Mouse (Mus musculus) lung, embryonic 16.5 days (tissue): ENCODE results near the gene Anapc7. TPM values are rescaled to one million over a fixed set of nuclear protein-coding genes. Genes with fewer than 3 reads are reported as not detected.
A peak's percentile ranks its signal among the peaks of the same experiment; 100 is the strongest.

Experiments used
- ATAC-seq: fragments of 200-750 bp; cut with Nextera tagmentation; 2 replicates; pipeline ENCODE4 v1.8.0; 2017; ENCODE audit warnings: low read depth, mild to moderate bottlenecking, moderate library complexity
- H3K27ac ChIP-seq: fragments of 300-500 bp; sonication (generic); 2 replicates; pipeline ENCODE4 v1.5.1; 2014; ENCODE audit warnings: mild to moderate bottlenecking, control low read depth, low read length
- H3K27me3 ChIP-seq: fragments of 300-500 bp; sonication (generic); 2 replicates; pipeline ENCODE4 v1.6.1; 2014; ENCODE audit warnings: low read depth, low read length, mixed read lengths; ENCODE audit not compliant: control insufficient read depth, insufficient read depth
- H3K36me3 ChIP-seq: fragments of 300-500 bp; sonication (generic); 2 replicates; pipeline ENCODE4 v1.6.1; 2014; ENCODE audit warnings: low read length; ENCODE audit not compliant: control insufficient read depth, insufficient read depth
- H3K4me1 ChIP-seq: fragments of 300-500 bp; sonication (generic); replicated peaks from 2 replicates; pipeline ENCODE4 v1.6.1; 2014; ENCODE audit warnings: low read length, mixed read lengths; ENCODE audit not compliant: control insufficient read depth, insufficient read depth
- H3K4me2 ChIP-seq: fragments of 300-500 bp; sonication (generic); 2 replicates; pipeline ENCODE4 v1.6.1; 2014; ENCODE audit warnings: low read depth, low read length, control low read depth
- H3K4me3 ChIP-seq: fragments of 300-500 bp; sonication (generic); 2 replicates; pipeline ENCODE4 v1.5.1; 2014; ENCODE audit warnings: mild to moderate bottlenecking, low read length, control low read depth
- H3K9ac ChIP-seq: fragments of 300-500 bp; sonication (generic); 2 replicates; pipeline ENCODE4 v1.6.1; 2014; ENCODE audit warnings: low read length, control low read depth
- H3K9me3 ChIP-seq: fragments of 300-500 bp; sonication (generic); 2 replicates; pipeline ENCODE4 v1.6.1; 2016; ENCODE audit warnings: low read length; ENCODE audit not compliant: control insufficient read depth
- WGBS: fragments of 180-500 bp; shearing (Covaris S2); extraction: QIAGEN DNeasy Blood & Tissue Kit; methylation state at CpG from one replicate; pipeline ENCODE4 v1.1.7; 2014; 5-methylcytosine and 5-hydroxymethylcytosine counted together
- polyA plus RNA-seq: library from polyadenylated mRNA; unstranded; fragments of >200 nt; fragmentation: Nextera tagmentation; extraction: Ambion mirVana; gene quantifications from 2 replicates; pipeline ENCODE4 v1.2.1, GENCODE M21; 2015

Anapc7 gene
- polyA plus RNA-seq, 1 experiment from 2014 or later = 44.0 TPM

GRCm38 (mm10) chr5:122440095-122440630 is 18.7 kb downstream of the Anapc7 start:
- no peaks in the 10 kb centered on the region for H3K9me3 ChIP-seq
- no peak overlapping the region for H3K4me2 ChIP-seq
- ATAC-seq = no peak
- H3K4me3 ChIP-seq = no peak overlapping the region
- 90% methylated on average over 12 of the region's 12 CpGs for WGBS
- H3K27me3 ChIP-seq = no peaks in the 10 kb centered on the region
- peaks cover 81% of the 10 kb centered on the region for H3K36me3 ChIP-seq
- H3K4me1 ChIP-seq = no peaks in the 10 kb centered on the region
- no peak overlapping the region for H3K9ac ChIP-seq
- no peak overlapping the region for H3K27ac ChIP-seq

GRCm38 (mm10) chr5:122444492-122444891 is 23.0 kb downstream of the Anapc7 start:
- Histone ChIP-seq H3K4me1 (no peaks in the 10 kb centered on the region), H3K4me2 (no peak overlapping the region), H3K36me3 (peaks cover 55% of the 10 kb centered on the region), H3K9ac (no peak overlapping the region), H3K4me3 (no peak overlapping the region), H3K9me3 (no peaks in the 10 kb centered on the region), H3K27ac (no peak overlapping the region), H3K27me3 (no peaks in the 10 kb centered on the region)
- no peak for ATAC-seq
- WGBS = 89% methylated on average over 10 of the region's 10 CpGs

- 92% methylated on average over 11 of the region's 11 CpGs for WGBS
- Histone ChIP-seq H3K27ac (no peak overlapping the region), H3K4me1 (no peaks in the 10 kb centered on the region), H3K4me3 (no peak overlapping the region), H3K36me3 (peaks cover 49% of the 10 kb centered on the region), H3K27me3 (no peaks in the 10 kb centered on the region), H3K9ac (no peak overlapping the region), H3K4me2 (no peak overlapping the region), H3K9me3 (no peaks in the 10 kb centered on the region)
- no peak for ATAC-seq
Observed at GRCm38 (mm10) chr5:122445051-122445610, 23.6 kb downstream of the Anapc7 start.

GRCm38 (mm10) chr5:122447857-122448256 is 26.4 kb downstream of the Anapc7 start:
- Histone ChIP-seq H3K27ac (peak overlapping the region; percentile 42; the same call in 1 of the 2 replicates), H3K27me3 (no peaks in the 10 kb centered on the region), H3K4me3 (no peak overlapping the region), H3K4me1 (no peaks in the 10 kb centered on the region), H3K9ac (no peak overlapping the region), H3K9me3 (no peaks in the 10 kb centered on the region), H3K36me3 (peaks cover 23% of the 10 kb centered on the region), H3K4me2 (no peak overlapping the region)
- 72% methylated on average over 8 of the region's 8 CpGs for WGBS
- ATAC-seq = peak; percentile 37

GRCm38 (mm10) chr5:122448869-122449268 is 27.4 kb downstream of the Anapc7 start:
- Histone ChIP-seq H3K4me3 (no peak overlapping the region), H3K4me2 (no peak overlapping the region), H3K9ac (no peak overlapping the region), H3K4me1 (no peaks in the 10 kb centered on the region), H3K27ac (no peak overlapping the region), H3K27me3 (no peaks in the 10 kb centered on the region), H3K9me3 (no peaks in the 10 kb centered on the region), H3K36me3 (peaks cover 24% of the 10 kb centered on the region)
- no peak for ATAC-seq
- 80% methylated on average over 5 of the region's 5 CpGs for WGBS

- Histone ChIP-seq H3K9ac (no peak overlapping the region), H3K27ac (no peak overlapping the region), H3K27me3 (no peaks in the 10 kb centered on the region), H3K4me2 (no peak overlapping the region), H3K4me3 (no peak overlapping the region), H3K9me3 (no peaks in the 10 kb centered on the region), H3K36me3 (peaks cover 21% of the 10 kb centered on the region), H3K4me1 (no peaks in the 10 kb centered on the region)
- ATAC-seq = no peak
- 69% methylated on average over 7 of the region's 7 CpGs for WGBS
Observed at GRCm38 (mm10) chr5:122449946-122450345, 28.5 kb downstream of the Anapc7 start.

GRCm38 (mm10) chr5:122450913-122451317 is 29.4 kb downstream of the Anapc7 start:
- no peaks in the 10 kb centered on the region for H3K4me1 ChIP-seq
- no peak overlapping the region for H3K4me2 ChIP-seq
- H3K9ac ChIP-seq = no peak overlapping the region
- H3K27me3 ChIP-seq = no peaks in the 10 kb centered on the region
- 41% methylated on average over 5 of the region's 5 CpGs for WGBS
- H3K9me3 ChIP-seq = no peaks in the 10 kb centered on the region
- no peak overlapping the region for H3K27ac ChIP-seq
- H3K4me3 ChIP-seq = no peak overlapping the region
- ATAC-seq = no peak
- peaks cover 26% of the 10 kb centered on the region for H3K36me3 ChIP-seq

- Histone ChIP-seq H3K9ac (no peak overlapping the region), H3K4me1 (no peaks in the 10 kb centered on the region), H3K4me2 (no peak overlapping the region), H3K9me3 (no peaks in the 10 kb centered on the region), H3K27me3 (no peaks in the 10 kb centered on the region), H3K27ac (no peak overlapping the region), H3K4me3 (no peak overlapping the region), H3K36me3 (peaks cover 28% of the 10 kb centered on the region)
- WGBS = 80% methylated on average over 5 of the region's 5 CpGs
- no peak for ATAC-seq
Observed at GRCm38 (mm10) chr5:122451324-122451723, 29.8 kb downstream of the Anapc7 start.

- 67% methylated on average over 7 of the region's 7 CpGs for WGBS
- no peak overlapping the region for H3K27ac ChIP-seq
Observed at GRCm38 (mm10) chr5:122452194-122452593, 30.7 kb downstream of the Anapc7 start.

More at GRCm38 (mm10) chr5:122452194-122452593, 30.7 kb downstream of the Anapc7 start:
- no peak for ATAC-seq
- Histone ChIP-seq H3K4me3 (no peak overlapping the region), H3K36me3 (peaks cover 28% of the 10 kb centered on the region), H3K4me2 (no peak overlapping the region), H3K27me3 (no peaks in the 10 kb centered on the region), H3K9me3 (no peaks in the 10 kb centered on the region), H3K4me1 (no peaks in the 10 kb centered on the region), H3K9ac (no peak overlapping the region)
